Mouse (Mus musculus) heart, embryonic 10.5 days (tissue): ENCODE data around the gene Cop1. TPM values are rescaled to one million over a fixed set of nuclear protein-coding genes. Genes with fewer than 3 reads are reported as not detected.

ENCODE experiments used
- DNase-seq: peaks from one replicate; pipeline ENCODE4 v3.0.0-alpha.2; 2017; ENCODE audit warnings: low spot score
- H3K27ac ChIP-seq: fragments of 300-500 bp; sonication (generic); 2 replicates; pipeline ENCODE4 v1.5.1; 2016; ENCODE audit warnings: mild to moderate bottlenecking
- H3K27me3 ChIP-seq: fragments of 300-500 bp; sonication (generic); 2 replicates; pipeline ENCODE4 v1.6.1; 2016; ENCODE audit warnings: mild to moderate bottlenecking; ENCODE audit not compliant: poor library complexity, insufficient read depth, severe bottlenecking
- H3K36me3 ChIP-seq: fragments of 300-500 bp; sonication (generic); 2 replicates; pipeline ENCODE4 v1.6.1; 2016; ENCODE audit warnings: mild to moderate bottlenecking, moderate library complexity
- H3K4me1 ChIP-seq: fragments of 300-500 bp; sonication (generic); 2 replicates; pipeline ENCODE4 v1.6.1; 2016; ENCODE audit warnings: mild to moderate bottlenecking
- H3K4me3 ChIP-seq: fragments of 300-500 bp; sonication (generic); 2 replicates; pipeline ENCODE4 v1.5.1; 2016; ENCODE audit warnings: mild to moderate bottlenecking, moderate library complexity
- H3K9me3 ChIP-seq: fragments of 300-500 bp; sonication (generic); 2 replicates; pipeline ENCODE4 v1.6.1; 2016; ENCODE audit warnings: mild to moderate bottlenecking, moderate library complexity
- WGBS: fragments of 180-500 bp; shearing (Covaris S2); methylation state at CpG from one replicate; pipeline ENCODE4 v1.1.7; 2016; 5-methylcytosine and 5-hydroxymethylcytosine counted together
- microRNA-seq: library from miRNA; unstranded; fragments of <30 nt; microRNA quantifications from one replicate; pipeline ENCODE4, GENCODE M21; 2017
- polyA plus RNA-seq: library from polyadenylated mRNA; unstranded; fragments of >200 nt; fragmentation: Nextera tagmentation; extraction: Ambion mirVana; gene quantifications from 2 replicates; pipeline ENCODE4 v1.2.1, GENCODE M21; 2016

Cop1 gene
- polyA plus RNA-seq, 1 experiment from 2014 or later = 24.6 TPM

DNA sequence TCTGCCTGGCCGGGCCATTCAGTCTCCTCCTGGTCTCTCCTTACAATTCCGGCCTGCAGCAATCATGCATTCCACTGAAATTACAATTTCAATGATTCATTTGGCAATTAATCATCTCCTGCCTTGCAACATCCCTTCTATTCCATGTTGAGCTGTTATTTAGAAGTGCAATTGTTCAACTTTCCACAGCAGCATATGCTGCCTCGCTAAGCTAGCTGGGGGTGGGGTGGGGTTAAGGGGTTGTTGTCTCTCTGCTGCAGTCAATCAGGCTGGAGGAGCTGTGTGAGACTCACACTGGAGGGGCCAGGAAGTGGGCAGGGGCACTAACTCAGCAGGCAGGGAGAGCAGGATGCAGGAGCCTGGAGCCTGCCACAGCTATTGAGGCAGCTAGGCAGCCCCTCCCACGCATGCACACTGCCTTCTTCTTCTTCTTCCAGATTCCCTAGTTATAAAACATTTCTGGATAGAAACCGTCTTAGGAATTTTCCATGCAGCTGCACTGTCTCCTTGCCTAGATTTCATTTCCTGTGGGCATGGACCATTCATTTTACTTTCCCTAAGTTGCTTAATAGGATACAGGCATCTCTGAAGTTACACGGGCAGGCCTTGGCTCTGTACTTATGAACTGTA, 161.1 kb downstream of the Cop1 start:
- Histone ChIP-seq H3K4me1 (no peaks in the 10 kb centered on the region; the same call in 1 of the 2 replicates), H3K27me3 (no peaks in the 10 kb centered on the region; the same call in 1 of the 2 replicates), H3K36me3 (no peaks in the 10 kb centered on the region), H3K9me3 (no peaks in the 10 kb centered on the region), H3K4me3 (no peak overlapping the region), H3K27ac (no peak overlapping the region)
- 32% methylated on average over 6 of the region's 6 CpGs for WGBS
- no peak for DNase-seq

DNA sequence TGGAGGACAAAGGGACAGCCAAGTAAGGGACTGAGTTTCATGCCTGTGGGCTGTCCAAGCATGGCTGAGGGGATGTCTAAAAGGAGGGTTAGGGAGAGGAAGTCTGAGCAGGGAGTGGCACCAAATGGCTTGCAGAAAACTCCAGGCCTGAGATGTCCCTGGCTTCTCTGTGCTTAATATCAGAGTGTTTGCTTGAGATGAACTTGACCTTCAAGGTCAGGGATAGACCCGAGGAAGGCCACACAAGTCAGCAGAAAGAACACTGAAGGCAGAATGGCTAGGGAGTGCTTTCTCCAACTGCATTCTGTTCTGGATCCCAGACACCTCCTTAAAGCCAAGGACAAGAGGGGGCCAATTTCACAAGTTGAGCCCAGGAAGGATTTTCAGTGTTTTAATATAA, 161.8 kb downstream of the Cop1 start:
- H3K36me3 ChIP-seq = no peaks in the 10 kb centered on the region
- WGBS = 56% methylated on average over 1 of the region's 1 CpGs
- H3K4me1 ChIP-seq = no peaks in the 10 kb centered on the region; the same call in 1 of the 2 replicates
- no peaks in the 10 kb centered on the region for H3K9me3 ChIP-seq
- no peak overlapping the region for H3K27ac ChIP-seq
- no peak overlapping the region for H3K4me3 ChIP-seq
- H3K27me3 ChIP-seq = no peaks in the 10 kb centered on the region; the same call in 1 of the 2 replicates
- DNase-seq = no peak

DNA sequence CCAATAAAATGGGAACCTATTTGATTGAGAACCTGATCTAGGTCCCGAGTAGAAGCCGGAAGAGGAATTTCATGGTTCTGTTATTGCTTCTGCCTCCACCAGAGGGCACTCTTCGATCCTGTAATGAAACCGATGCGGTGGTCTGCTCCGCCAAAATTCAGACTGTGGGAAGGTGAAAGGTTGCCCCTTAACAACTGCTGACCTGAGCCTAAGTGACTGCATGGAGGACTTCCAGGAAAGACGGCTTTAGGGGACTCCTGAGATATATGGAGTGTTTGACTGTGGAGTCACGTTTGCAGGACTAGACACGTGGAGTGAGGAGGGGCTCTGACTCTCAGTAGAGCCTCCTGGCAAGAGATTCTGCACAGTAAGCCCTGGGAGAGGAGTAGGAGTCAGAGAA, 164.4 kb downstream of the Cop1 start:
- Histone ChIP-seq H3K27ac (no peak overlapping the region), H3K4me1 (no peaks in the 10 kb centered on the region; the same call in 1 of the 2 replicates), H3K4me3 (peak overlapping the region; percentile 29; the same call in 1 of the 2 replicates), H3K36me3 (no peaks in the 10 kb centered on the region), H3K9me3 (no peaks in the 10 kb centered on the region), H3K27me3 (no peaks in the 10 kb centered on the region; the same call in 1 of the 2 replicates)
- 10% methylated on average over 9 of the region's 9 CpGs for WGBS
- no peak for DNase-seq

Small RNA genes lying within 50 kb of the gene (microRNA-seq; reads per million reads assigned to microRNA genes)
- 14.9 reads per million, percentile 28 among the genes with 10 or more reads in this experiment for gene Mir1843b
